Mouse (Mus musculus): ENCODE measurements around the gene Sh2b3. TPM values are rescaled to one million over a fixed set of nuclear protein-coding genes. Genes with fewer than 3 reads are reported as not detected.

Gene Sh2b3
- polyA plus RNA-seq, 1 experiment, result 13.5 TPM

DNA sequence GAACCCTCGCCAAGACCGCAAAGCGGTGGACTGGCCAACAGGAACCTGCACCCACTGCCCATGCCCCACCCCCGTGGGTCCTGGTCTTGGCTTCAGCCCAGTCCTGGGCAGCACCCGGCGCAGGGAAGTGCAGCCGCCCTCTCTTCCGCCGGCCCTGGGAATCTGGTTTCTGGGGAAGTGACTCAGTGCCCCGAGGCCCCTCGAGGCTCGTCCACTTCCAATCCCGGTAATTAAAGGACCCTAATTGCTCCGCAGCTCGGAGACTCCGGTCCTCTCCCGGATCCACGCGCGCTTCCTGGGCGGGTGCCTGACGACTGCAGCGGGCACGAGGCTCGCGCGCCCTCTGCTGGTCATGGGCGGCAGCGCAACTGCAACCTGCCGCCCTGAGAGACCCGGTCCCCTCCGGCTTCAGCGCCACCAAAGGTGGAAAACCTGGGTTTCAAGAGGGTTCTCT is 5.2 kb upstream of the Sh2b3 start:
- peak; percentile 78 for DNase-seq (ENCODE audit: low read depth)
- TF ChIP-seq POLR2A (IDR thresholded peaks at IDR 0.05; ENCODE audit: borderline replicate concordance, extremely low read depth, insufficient read depth, insufficient read length, poor library complexity, severe bottlenecking), result no peak
- peak; percentile 98 for TF ChIP-seq CTCF (IDR thresholded peaks at IDR 0.05; ENCODE audit: borderline replicate concordance, extremely low read depth, insufficient read depth, insufficient read length)

DNA sequence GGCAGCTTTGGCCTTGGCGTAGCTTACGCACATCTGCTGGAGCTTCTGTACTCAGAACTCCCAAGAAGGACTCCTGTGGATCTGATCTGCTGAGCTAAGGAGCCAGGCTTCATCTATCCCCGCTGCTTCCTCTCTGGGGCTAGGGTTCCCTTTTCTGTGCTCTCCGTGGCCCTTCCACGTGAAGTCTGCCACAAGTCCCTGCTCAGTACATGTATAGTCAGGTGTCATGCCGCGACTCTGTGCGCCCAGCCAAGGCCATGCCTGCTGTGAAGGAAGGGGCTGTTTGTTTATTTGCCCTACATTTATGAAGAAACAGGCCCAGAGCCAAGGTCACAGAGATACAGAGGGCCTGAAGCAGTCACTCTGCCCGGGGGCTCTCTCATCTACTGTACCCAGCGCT is 4.5 kb upstream of the Sh2b3 start:
- TF ChIP-seq POLR2A (IDR thresholded peaks at IDR 0.05; ENCODE audit: borderline replicate concordance, extremely low read depth, insufficient read depth, insufficient read length, poor library complexity, severe bottlenecking) (no peak), CTCF (IDR thresholded peaks at IDR 0.05; ENCODE audit: borderline replicate concordance, extremely low read depth, insufficient read depth, insufficient read length) (no peak)
- no peak for DNase-seq (ENCODE audit: low read depth)

DNA sequence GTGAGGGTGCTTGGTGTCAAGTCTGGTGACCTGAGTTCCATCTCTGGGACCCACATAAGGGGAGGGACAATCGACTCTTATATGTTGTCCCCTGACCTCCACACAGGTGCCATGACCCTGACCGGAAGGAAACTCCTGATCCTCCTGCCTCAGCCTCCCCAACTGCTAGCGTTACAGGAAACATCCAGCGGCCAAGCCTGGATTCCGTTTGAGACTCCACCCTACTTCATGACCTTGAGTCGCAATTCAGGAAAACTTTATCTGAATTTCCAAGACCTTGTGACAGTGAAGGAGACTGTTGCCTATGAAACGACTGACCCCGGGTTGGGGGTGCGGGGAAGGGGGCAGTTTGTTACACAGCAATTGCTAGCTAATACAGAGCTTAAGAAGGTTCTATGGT is 4.1 kb upstream of the Sh2b3 start:
- TF ChIP-seq POLR2A (IDR thresholded peaks at IDR 0.05; ENCODE audit: borderline replicate concordance, extremely low read depth, insufficient read depth, insufficient read length, poor library complexity, severe bottlenecking) (no peak), CTCF (IDR thresholded peaks at IDR 0.05; ENCODE audit: borderline replicate concordance, extremely low read depth, insufficient read depth, insufficient read length) (no peak)
- DNase-seq (ENCODE audit: low read depth), result no peak

DNA sequence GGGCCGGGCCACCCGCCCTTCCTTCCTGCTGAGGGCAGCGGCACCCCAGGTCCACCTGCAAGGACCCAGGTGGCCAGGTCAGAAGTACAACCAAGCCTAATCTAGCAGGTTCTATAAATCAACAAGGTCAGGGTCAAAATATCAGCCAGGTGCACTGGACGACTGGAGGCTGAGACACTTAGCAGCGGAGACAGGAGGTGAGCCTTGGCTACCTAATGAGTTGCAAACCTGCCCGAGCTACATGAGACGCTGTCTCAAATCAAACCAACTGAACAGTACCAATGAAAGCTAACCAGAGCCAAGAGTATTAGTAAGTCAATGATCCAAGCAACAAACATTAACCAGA is 1.7 kb upstream of the Sh2b3 start:
- no peak for DNase-seq (ENCODE audit: low read depth)
- no peak for TF ChIP-seq CTCF (IDR thresholded peaks at IDR 0.05; ENCODE audit: borderline replicate concordance, extremely low read depth, insufficient read depth, insufficient read length)
- TF ChIP-seq POLR2A (IDR thresholded peaks at IDR 0.05; ENCODE audit: borderline replicate concordance, extremely low read depth, insufficient read depth, insufficient read length, poor library complexity, severe bottlenecking), result no peak

DNA sequence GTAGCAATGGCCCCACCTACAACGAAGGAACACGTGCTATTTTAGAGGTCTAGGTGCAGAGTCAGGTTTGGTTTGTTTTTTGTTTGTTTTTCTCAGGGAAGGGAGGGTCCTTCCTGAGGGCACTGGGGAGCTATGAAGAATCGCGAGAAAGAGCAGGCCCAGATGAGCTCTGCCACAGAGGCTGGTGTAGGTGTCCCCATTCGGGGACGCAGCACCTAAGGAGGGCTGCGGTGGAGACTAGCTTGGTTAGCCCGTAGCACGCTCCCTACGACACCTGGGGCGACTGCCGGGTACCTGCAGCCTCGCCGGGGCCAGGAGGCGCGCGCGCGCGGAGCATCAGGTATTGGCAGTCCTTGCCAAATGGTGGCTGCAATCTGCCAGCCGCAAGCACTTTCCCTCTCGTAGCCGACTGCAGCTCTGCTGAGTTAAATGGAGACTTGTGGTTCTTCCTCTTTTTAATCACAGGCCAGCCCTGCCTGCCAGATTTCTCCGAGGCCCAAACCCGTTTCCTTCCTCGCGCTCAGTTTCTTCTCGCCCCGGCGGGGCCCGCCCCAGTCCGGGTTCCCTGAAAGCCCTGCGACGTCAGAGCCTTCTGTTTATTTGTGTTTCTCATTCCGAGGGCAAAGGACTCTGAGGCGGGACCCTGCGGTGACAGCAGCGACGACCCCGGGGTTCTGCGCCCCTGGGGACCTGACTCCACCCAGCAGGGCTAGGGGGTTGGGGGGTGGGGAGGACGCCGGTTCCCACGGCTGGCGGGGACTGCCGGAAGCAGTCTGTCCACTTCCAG is 1.1 kb upstream of the Sh2b3 start:
- peak; percentile 57 for DNase-seq (ENCODE audit: low read depth)

DNA sequence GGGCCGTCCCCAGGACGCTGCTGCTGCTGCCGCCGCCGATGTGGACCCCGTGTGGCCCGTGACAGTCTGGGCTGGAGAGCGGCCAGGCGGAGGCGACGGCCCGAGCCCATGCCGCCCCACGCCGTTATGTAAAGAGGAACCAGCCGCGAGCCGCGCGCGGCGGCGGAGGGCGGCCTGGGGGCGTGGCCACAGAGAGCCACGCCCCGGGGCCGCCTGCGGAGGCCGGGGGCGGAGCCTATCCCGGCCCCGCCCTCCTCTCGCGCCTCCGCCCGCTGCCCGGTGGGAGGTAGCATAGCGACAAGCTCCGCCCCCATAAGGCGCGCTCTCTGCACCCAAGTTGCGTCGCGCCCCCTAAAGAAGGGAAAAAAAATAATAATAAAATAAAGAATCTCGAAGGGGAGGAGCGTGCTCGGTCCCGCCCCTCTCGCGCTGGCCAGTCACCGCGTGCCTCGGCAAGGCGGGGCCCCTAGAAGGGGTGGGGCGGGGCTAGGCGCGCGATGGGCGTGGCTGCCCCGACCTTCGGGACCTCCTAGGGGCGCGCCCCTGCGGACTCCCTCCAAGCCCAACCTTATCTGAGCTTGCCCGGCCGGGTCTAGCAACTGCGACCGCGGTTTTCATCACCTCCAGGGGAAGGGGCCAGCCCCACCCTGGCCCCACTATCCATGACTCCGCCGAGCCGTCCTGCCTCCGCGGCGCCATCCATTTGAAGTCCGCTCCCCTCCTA is 592 bp downstream of the Sh2b3 start:
- TF ChIP-seq CTCF (IDR thresholded peaks at IDR 0.05; ENCODE audit: borderline replicate concordance, extremely low read depth, insufficient read depth, insufficient read length) (no peak), POLR2A (IDR thresholded peaks at IDR 0.05; ENCODE audit: borderline replicate concordance, extremely low read depth, insufficient read depth, insufficient read length, poor library complexity, severe bottlenecking) (peak; percentile 57)
- peak; percentile 84 for DNase-seq (ENCODE audit: low read depth)

More for the DNA sequence above, 1.1 kb upstream of the Sh2b3 start:
- no peak for TF ChIP-seq POLR2A (IDR thresholded peaks at IDR 0.05; ENCODE audit: borderline replicate concordance, extremely low read depth, insufficient read depth, insufficient read length, poor library complexity, severe bottlenecking)
- no peak for TF ChIP-seq CTCF (IDR thresholded peaks at IDR 0.05; ENCODE audit: borderline replicate concordance, extremely low read depth, insufficient read depth, insufficient read length)

DNA sequence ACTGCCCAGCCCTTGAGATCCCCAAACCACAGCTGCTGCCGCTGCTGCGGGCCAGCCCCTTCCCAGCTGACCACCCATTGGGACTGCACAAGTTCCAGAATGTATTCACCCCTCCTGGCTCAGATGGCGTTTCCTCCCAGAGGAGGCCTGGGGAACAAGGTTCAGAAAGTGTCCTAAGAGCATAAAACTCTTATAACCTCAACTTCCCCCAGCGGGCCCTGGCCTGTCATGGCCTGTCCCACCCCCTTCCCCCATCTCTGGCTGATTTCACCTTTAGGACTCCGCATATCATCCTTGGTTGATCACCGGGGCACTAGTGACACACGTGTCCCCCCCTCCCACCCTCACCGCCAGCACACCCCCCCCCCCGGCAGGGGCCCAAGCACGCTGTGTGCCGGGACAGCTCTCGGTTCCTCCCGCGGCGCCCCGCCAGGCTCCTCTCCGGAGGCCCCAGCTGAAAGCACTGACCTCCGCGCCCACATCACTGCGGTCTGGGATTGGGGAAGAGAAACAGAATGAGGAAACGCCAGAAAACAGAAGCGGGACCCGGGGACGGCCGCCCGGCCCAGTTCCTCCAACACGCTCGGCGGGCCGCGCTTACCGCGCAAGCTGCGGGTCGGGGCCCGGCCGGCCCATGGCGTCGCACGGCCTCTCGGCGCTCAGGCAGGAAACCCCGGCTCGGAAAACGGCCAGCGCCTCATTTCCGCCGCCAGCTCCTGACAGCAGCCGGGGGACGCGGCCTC is 1.3 kb downstream of the Sh2b3 start:
- TF ChIP-seq POLR2A (IDR thresholded peaks at IDR 0.05; ENCODE audit: borderline replicate concordance, extremely low read depth, insufficient read depth, insufficient read length, poor library complexity, severe bottlenecking) (no peak), CTCF (IDR thresholded peaks at IDR 0.05; ENCODE audit: borderline replicate concordance, extremely low read depth, insufficient read depth, insufficient read length) (no peak)
- DNase-seq (ENCODE audit: low read depth), result no peak

DNA sequence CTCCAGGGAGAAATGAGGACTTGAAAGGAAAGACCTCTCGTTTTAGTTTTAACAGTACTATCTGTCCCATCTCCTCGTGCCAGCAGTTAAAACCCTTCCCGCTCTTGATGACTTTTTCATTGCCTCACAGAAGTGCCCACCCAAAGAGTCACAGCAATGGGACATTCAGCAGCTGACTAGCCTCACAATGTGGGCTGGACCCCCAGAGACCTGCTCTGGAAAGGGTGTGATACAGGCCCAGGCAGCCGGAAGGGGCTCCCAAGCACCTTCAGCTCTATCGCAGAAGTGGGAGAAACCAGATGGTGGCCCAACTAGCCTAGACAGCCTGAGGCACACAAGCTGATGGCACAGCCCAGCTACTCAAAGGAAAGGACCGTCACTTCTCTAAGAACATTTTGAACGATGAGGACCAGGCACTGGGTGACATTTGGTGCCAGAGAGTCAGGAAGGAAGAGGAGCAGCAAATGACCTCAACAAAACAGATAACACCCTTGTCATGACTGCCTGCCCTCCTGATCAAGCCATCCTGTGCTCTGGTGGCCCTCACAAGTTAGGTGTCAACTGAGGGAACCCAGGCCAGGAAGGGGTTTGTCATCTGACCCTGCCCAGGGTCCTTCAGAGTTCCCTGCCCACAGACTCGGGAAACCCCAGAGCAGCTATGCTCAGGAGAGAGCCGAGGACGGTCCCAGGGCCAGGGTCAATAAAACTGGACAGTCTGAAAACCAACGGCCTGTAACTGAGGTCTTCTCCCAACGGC is 2.3 kb downstream of the Sh2b3 start:
- DNase-seq (ENCODE audit: low read depth), result no peak
- TF ChIP-seq CTCF (IDR thresholded peaks at IDR 0.05; ENCODE audit: borderline replicate concordance, extremely low read depth, insufficient read depth, insufficient read length) (no peak), POLR2A (IDR thresholded peaks at IDR 0.05; ENCODE audit: borderline replicate concordance, extremely low read depth, insufficient read depth, insufficient read length, poor library complexity, severe bottlenecking) (no peak)

DNA sequence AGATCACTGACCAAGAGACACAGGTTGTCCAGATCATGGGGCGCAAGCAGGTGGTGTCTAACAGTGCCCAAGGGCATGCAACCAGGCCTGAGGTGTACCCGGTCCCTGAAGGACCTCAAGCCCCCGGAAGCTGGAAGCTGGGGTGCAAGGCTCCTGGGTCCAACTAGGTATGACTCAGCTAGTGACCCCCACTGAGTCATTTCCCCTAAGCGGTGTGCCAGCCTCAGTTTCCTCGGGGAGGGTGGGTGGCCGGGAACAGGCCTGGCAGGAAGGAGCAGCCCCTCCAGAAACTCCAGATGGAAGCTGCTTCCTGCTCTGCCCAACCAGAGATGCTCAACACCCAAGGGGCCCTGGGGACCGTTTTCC is 3.2 kb downstream of the Sh2b3 start:
- no peak for TF ChIP-seq POLR2A (IDR thresholded peaks at IDR 0.05; ENCODE audit: borderline replicate concordance, extremely low read depth, insufficient read depth, insufficient read length, poor library complexity, severe bottlenecking)
- TF ChIP-seq CTCF (IDR thresholded peaks at IDR 0.05; ENCODE audit: borderline replicate concordance, extremely low read depth, insufficient read depth, insufficient read length), result no peak
- DNase-seq (ENCODE audit: low read depth), result no peak

DNA sequence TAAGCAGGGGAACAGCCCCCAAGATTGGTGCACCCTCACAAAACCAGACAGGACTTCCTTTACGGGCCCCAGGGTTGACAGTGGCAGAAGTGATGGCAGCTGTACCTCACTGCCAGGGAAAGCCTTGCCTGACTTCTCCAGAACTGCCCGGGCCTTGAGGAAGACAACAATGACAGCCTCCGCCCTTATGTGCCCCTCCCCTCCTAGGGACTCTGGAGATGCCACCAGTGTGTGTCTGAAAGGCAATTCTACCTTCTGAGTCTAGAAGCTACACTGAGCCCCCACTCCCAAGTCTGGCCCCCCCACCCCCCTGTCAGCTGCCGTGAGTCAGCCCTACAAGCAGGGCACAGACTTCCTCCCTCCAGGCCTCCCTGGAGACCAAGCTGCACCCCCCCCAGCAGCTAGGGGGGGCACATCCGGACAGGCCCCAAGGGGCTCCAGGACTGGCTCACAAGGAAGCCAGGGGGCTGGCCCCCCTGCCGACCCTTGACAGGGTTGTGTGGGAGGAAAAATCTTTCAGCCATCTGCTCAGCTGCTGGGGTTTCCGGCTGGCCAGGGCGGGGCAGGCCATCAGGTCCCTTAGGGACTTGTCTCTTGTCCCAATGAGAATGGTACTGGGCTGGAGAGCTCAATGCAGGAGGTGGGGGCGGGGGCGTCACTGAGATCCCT is 3.7 kb downstream of the Sh2b3 start:
- DNase-seq (ENCODE audit: low read depth), result no peak
- TF ChIP-seq POLR2A (IDR thresholded peaks at IDR 0.05; ENCODE audit: borderline replicate concordance, extremely low read depth, insufficient read depth, insufficient read length, poor library complexity, severe bottlenecking), result no peak
- no peak for TF ChIP-seq CTCF (IDR thresholded peaks at IDR 0.05; ENCODE audit: borderline replicate concordance, extremely low read depth, insufficient read depth, insufficient read length)

Data from brain, embryonic 14.5 days (tissue).